Mouse (Mus musculus) monocyte, adult 2 months (primary cell): Measurements from ENCODE around the gene Bphl.
A peak's percentile ranks its signal among the peaks of the same experiment; 100 is the strongest.
"Not testable (repeated sequence)": the region's sequence is repeated elsewhere in the genome, so short reads cannot be mapped to it uniquely, and the experiment has no call there.

Source experiments
- DNase-seq, 2 experiments: peaks; one replicate each; pipeline ENCODE4 v3.0.0; 2022; ENCODE audit warnings: low spot score in 2 of 2, low read depth in 1 of 2

The Bphl gene

GRCm38 (mm10) chr13:34051692-34052091, 14.3 kb downstream of the Bphl start:
- DNase-seq: peak; percentile 33 to 34

GRCm38 (mm10) chr13:34053673-34054282, 16.4 kb downstream of the Bphl start:
- no peak for DNase-seq

DNA sequence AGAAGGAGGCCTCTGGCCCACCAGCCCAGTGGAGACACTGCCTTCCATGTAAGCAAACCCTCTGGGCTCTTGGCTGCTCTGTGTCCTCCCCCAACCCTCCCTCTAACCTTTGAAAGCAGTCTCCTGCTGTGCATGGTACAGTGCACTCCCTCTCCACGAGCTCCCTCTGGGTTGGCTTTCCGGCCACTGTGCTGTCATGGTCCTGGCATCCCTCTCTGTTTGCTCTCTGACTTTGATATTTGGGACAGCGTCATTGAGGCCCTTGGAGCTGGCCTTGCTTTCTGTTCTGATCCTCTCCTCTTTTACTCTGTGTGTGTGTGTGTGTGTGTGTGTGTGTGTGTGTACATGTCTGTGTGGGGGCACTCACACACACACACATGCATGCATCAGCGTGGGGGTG, 17.0 kb downstream of the Bphl start:
- no peak for DNase-seq

DNA sequence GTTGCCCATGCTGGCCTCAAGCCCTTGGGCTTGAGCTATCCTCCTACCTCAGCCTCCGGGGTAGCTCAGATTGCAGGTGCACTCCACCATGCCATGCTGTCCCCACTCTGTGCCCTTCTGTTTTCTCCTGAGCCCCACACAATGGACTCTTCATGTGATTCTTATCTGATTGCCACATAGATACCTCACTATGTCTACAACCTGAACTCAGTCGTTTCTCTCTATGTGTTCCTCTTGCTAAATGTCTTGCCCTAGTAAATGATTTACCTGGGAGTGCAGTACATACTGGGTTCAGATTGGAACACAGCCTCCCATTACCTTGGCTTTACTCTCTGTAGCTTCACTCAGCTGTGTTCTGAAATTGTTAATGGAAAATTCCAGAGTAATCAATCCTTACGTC, 17.6 kb downstream of the Bphl start:
- no peak for DNase-seq

DNA sequence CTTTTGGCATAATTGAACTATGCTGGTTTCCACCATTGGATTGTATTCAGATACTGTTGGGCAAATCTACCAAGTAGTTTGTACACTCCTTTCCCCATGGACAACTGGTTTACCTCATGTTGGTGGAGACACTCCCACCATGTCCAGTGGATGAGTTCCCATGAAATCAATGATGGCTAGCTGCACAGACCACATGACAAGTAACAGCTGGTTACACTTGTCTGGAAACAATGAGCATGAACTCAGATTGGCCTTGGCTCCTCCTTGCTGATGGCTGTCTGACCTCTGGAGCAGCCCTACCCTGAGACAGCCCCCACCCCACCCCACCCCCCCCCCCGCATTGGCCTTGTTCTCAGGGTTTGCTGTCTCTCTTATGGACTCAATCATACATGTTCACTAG, 19.9 kb downstream of the Bphl start:
- DNase-seq: no peak

GRCm38 (mm10) chr13:34060061-34060460, 22.7 kb downstream of the Bphl start:
- DNase-seq: no peak

DNA sequence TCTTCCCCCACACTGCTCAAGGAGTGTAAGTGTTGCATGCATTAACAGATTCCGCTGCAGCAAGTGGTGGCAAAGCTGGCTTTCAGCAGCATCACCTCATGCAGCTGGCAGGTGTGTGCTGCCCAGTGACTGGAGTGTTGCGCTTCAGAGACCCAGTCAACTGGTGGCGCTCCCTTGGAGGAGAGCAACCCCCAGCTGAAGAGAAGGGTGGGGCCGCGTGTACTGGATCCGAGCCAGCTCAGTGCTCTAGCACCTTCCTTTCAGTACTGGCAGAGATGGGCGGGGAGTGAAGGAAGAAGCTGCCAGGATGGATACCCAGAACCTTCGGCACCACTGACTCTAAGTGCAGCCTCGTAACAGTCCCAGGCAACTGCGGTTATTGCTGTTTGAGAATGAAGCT, 25.1 kb downstream of the Bphl start:
- no peak for DNase-seq

DNA sequence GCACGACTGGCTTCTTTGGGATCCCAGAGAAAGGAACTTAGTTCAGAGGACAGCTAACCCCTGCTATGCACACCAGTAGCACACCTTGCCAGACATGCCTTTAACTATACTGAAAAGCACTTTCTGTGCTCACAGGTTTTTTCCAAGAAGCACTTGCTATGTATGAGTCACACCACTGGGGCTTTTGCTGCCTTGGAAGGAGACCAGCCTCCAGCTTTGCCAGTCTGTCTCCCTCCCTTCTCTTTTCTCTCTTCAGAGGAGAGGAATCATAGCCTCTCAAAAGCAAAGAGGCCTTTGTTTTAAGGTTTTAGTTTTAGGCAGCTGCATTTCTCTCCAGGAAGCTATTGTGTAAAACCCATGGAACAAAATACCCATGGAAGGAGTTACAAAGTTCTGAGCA, 29.0 kb downstream of the Bphl start:
- DNase-seq: no peak

GRCm38 (mm10) chr13:34070296-34070695, 32.9 kb downstream of the Bphl start:
- no peak for DNase-seq

DNA sequence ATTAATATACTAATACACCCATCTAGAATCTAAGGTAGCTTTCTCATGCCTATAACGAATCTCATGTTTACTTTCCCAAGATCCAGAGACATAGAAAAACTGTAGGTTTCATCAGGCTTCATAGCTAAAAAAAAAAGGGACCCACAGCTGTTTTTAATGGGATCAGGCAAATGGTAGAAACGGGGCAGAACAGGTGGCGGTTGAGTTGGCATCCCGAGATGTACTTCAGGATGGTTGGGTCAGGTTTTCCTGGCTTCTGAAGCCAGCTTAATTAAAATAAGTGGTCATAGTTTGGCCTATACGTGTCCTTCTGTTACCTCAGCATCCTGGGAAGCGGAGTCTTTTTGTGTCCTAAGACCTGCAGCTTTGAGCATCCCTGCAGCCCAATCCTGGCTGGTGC, 34.4 kb downstream of the Bphl start:
- DNase-seq: no peak

DNA sequence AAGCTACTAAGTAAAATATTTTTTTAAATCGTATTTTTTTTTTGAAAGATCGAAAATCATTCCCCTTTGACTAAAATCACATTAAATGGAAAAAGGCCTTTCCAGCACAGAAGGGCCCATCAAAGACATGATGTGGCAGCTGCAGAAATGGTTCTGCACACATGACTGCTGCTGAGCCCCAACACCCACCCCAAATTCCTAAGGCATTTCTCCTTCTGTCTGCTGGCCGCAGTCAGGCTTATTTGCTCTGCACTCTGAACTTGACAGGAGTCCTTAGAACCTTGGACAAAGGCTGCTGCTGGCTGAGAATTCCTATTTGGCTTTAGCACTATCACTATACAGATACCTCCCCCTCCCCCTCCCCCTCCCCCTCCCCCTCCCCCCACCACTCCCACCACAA, 35.5 kb downstream of the Bphl start:
- no peak for DNase-seq

GRCm38 (mm10) chr13:34074441-34074840, 37.0 kb downstream of the Bphl start:
- not testable (repeated sequence) for DNase-seq

DNA sequence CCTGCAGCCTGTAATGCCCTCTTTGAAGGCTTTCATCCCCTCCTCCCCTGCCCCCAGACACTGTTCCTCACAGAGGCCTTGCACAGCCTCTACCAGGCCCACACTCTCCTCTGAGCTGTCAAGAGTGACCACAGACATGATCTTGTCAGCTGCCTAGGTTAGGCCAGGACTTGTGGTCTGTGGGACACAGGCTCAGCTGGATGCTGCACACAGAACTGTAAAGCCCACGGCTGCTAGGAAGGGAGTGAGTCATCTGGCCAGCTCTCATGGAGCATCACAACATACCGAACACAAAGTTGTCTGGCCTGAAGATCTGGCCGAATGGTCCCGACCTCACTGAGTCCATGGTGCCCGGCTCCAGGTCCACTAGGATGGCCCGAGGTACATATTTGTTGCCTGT, 38.5 kb downstream of the Bphl start:
- DNase-seq: not testable (repeated sequence)

GRCm38 (mm10) chr13:34076561-34077491, 39.4 kb downstream of the Bphl start:
- no peak for DNase-seq

- peak; percentile 74 to 89 for DNase-seq
These were observed 40.3 kb downstream of the Bphl start, which contains the start of gene Tubb2a for GRCm38 (mm10) chr13:34077492-34078271. Gene Tubb2a, minus strand, starts transcription at chr13:34078007.

- no peak for DNase-seq
These were observed 41.3 kb downstream of the Bphl start for GRCm38 (mm10) chr13:34078500-34079280.

GRCm38 (mm10) chr13:34079801-34080200, 42.4 kb downstream of the Bphl start:
- no peak for DNase-seq

DNA sequence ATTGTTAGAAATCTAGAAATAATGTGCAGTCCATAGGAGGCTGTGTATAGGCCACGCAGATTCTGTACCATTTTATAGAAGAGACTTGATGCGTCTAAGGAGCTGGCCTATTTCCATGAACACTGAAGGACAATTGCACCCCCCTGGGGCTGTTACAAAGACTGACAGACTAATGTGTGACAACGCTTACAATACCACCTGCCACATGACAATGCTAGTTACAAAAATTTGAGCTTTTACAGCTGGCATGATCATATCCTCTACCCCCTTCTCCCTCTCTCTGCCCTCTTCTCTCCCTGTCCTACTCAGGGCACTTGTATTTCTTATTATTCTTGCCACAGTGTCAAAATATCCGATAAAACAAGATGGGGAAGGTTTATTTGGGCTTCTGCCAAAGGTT, 44.5 kb downstream of the Bphl start:
- no peak for DNase-seq

- no peak for DNase-seq
These were observed 46.8 kb downstream of the Bphl start for GRCm38 (mm10) chr13:34084026-34084750.
